Mouse (Mus musculus) frontal cortex, postnatal 10 days (tissue): ENCODE results near the gene Rpl10-ps3.

Source experiments
- DNase-seq, 2 experiments: peaks; one replicate each; pipeline ENCODE4 v3.0.0; 2022; ENCODE audit warnings: low spot score in 2 of 2, mixed read lengths in 1 of 2

The Rpl10-ps3 gene

GRCm38 (mm10) chr9:50311036-50311545, 33.7 kb downstream of the Rpl10-ps3 start:
- DNase-seq: no peak

GRCm38 (mm10) chr9:50305666-50306402, 38.9 kb downstream of the Rpl10-ps3 start:
- peak; percentile 37 to 69 for DNase-seq

GRCm38 (mm10) chr9:50305046-50305445, 39.7 kb downstream of the Rpl10-ps3 start:
- DNase-seq: no peak

- no peak for DNase-seq
Measured at GRCm38 (mm10) chr9:50304004-50304403, 40.8 kb downstream of the Rpl10-ps3 start.

- DNase-seq: peak; percentile 49 to 63
Measured at GRCm38 (mm10) chr9:50301722-50302121, 43.0 kb downstream of the Rpl10-ps3 start.

- DNase-seq: no peak
Measured at GRCm38 (mm10) chr9:50298389-50298788, 46.4 kb downstream of the Rpl10-ps3 start.
